Mouse (Mus musculus) kidney, postnatal 10 days (tissue): ENCODE measurements at regions not wholly inside any gene's neighbourhood (a gene's known extent, or its start where the extent isn't known, plus 50 kb on each side); places are given as distances from the start of the nearest gene placed in this dataset.
A peak's percentile ranks its signal among the peaks of the same experiment; 100 is the strongest.

ENCODE experiments used
- DNase-seq: peaks from one replicate; pipeline ENCODE4 v3.0.0; 2021; ENCODE audit warnings: mixed read lengths

DNA sequence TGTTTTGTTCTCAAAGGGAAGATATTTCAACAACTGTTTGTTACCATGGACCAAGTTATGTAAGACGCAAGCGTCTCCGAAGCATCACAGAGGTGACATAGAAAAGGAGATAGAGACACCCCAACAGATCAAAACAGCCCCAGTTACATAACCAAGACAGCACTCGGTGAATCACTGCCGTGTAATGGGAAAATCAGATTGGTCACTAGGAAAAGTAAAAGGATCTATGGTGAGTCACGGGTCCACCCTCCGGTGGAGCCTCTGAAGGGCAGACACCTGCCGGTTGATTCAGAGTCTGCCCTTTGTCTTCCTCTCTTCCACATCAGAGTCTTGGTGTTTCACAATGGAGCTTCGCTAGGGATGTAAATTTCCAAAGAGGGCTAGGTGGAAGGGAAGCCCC, 62.9 kb upstream of the Odc1 start:
- no peak for DNase-seq

DNA sequence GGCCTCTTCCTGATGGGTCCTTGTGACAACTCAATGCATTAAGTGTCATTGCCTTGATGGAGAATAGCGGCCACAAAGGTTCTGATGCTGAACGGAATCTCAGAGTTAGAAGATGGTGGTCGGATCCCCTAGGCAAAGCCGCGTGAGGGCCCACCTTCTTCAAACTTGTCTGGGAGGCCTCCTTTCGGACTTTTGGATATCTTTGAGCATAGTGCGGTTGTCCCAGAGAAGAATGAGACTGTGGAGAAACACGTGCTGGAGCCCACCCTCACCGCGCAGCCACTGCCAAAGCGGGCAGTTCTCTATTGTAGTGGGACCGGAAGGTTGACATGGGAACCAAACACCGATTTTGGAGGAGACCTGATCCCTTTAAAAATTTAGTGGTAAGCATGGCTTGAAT, 62.4 kb upstream of the Odc1 start:
- no peak for DNase-seq

- DNase-seq = peak; percentile 79
These were observed 60.1 kb upstream of the Odc1 start for GRCm38 (mm10) chr12:17484448-17484847.

- no peak for DNase-seq
These were observed 58.4 kb upstream of the Odc1 start for GRCm38 (mm10) chr12:17486062-17486770.

- DNase-seq = no peak
These were observed 57.3 kb upstream of the Odc1 start for GRCm38 (mm10) chr12:17487336-17487735.

GRCm38 (mm10) chr12:17488203-17488602, 56.4 kb upstream of the Odc1 start:
- peak; percentile 32 for DNase-seq

GRCm38 (mm10) chr12:17489971-17490370, 54.6 kb upstream of the Odc1 start:
- DNase-seq = no peak

DNA sequence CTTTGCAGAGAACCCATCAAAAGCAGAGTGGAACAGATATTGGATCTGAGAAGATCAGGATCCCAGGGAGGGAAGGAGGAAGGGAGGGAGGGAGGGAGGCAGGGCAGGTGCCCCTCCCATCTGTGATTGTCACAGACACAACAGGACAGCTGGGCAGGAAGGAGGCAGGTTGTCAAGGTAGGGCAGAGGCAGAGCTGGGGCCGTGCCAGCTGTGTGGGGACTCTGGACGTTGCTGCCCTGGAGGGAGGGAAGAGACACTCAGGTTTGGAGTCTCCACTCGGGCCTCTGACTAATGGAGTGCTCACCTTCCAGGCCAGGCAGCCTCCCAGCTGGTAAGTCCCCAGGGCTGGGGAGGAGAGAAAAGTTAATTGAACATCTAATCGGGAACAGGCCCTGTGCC, 52.0 kb upstream of the Odc1 start:
- no peak for DNase-seq

GRCm38 (mm10) chr12:17493053-17493452, 51.5 kb upstream of the Odc1 start:
- DNase-seq = no peak

DNA sequence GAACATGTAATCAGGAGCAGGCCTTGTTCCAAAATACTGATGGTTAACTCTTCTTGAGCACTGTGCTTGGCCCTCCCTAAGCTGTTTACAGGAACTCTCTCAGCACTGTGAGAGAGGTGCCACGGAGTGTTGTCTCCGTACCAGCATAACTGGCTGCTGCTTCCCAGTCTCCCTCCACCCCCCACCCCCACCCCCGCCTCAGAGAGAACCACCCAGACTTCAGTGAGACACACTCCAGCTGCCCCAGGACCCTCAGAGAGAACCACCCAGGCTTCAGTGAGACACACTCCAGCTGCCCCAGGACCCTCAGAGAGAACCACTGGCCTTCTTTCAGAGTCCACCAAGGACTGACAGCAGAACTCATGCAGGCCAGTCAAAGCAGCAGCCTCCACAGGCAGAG, 50.8 kb upstream of the Odc1 start:
- DNase-seq = peak; percentile 50
